Mouse (Mus musculus) bone marrow, adult 2 months (tissue): ENCODE results near the gene Slc6a2.

Experiments used
- CTCF ChIP-seq: fragments of 200-500 bp; IDR thresholded peaks from 2 replicates; pipeline ENCODE4 v1.5.1; 2011; ENCODE audit warnings: low read length, control low read depth; ENCODE audit not compliant: control insufficient read depth, insufficient read depth
- POLR2A ChIP-seq: fragments of 200-500 bp; IDR thresholded peaks from 2 replicates; pipeline ENCODE4 v1.6.1; 2011; ENCODE audit warnings: low read depth, mild to moderate bottlenecking, control low read depth, low read length, borderline replicate concordance; ENCODE audit not compliant: control insufficient read depth

DNA sequence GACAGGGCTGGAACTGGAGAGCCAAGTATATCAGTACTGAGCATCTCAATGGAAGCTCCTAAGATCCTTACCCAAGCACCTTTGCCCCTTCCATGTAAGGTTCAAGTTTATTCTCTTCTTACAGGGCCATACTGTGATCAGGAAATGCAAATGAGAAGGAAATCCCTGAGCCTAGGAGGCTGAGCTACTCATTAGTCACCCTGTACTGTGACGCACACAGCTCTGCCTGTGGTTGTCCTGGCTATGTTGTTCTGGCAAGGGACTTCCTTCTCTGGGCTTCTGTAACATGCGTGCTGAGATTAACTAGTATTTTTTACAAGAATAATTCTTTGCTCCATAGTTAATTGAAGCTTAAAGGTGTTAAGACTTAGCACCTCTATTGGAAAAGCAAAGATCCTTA lies 70.8 kb downstream of the Slc6a2 start:
- TF ChIP-seq CTCF = no peak
- no peak for TF ChIP-seq POLR2A
